Mouse (Mus musculus) megakaryocyte, embryonic 14.5 days (primary cell): ENCODE data around the gene Taar7b.

Experiments used
- FLI1 ChIP-seq: IDR thresholded peaks from 2 replicates; pipeline ENCODE4 v1.6.1; 2012; ENCODE audit warnings: low read length, inconsistent platforms, mixed read lengths
- GATA1 ChIP-seq: IDR thresholded peaks from 3 replicates; pipeline ENCODE4 v1.6.1; 2012; ENCODE audit warnings: mixed read lengths, low read length, inconsistent platforms, borderline replicate concordance

GRCm38 (mm10) chr10:24026922-24027321 lies 27.2 kb downstream of the Taar7b start, which contains the start of gene Taar7d:
- TF ChIP-seq GATA1 (no peak), FLI1 (no peak)
